Mouse (Mus musculus) lung, postnatal 36 days (tissue): ENCODE measurements at regions not wholly inside any gene's neighbourhood (a gene's known extent, or its start where the extent isn't known, plus 50 kb on each side); places are given as distances from the start of the nearest gene placed in this dataset.

Source experiments
- DNase-seq: peaks from one replicate; pipeline ENCODE4 v3.0.0; 2022; ENCODE audit warnings: mixed read lengths

DNA sequence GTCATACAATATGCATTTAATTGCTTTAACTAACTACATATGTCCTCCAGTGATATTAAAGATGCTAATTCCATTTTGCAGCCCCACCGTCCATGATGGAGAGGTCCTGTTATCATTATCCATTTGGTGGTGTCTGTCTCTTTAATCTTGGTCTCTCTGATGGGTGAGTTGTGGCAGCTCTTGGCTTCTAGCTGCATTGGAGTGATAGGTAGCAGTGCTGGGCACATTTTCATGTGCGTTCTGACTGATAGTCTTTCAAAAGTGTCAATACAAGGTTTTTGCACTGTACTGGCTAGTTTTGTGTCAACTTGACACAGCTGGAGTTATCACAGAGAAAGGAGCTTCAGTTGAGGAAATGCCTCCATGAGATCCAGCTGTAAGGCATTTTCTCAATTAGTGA lies 67.5 kb upstream of the Six2 start:
- no peak for DNase-seq

DNA sequence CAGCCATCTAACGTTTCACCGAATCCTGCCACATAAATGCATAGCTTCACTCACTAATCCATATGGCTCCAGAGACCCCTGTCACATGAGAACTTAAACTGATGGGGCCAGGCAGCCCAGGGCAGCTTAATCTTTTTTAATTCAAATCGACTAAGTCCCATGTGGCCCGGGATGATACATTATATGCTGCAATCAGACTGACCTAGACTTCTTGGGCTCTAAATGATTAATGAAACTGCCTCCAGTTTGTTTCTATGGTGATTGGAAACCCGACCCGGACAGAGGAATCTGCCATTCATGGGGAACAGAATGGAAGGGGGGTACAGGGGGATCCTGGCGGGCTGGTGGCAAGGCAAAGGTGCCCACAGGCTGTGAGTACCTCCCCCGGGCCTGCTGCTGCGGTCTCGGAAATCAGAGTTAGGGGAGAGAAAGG lies 60.6 kb upstream of the Six2 start:
- DNase-seq, result no peak

DNA sequence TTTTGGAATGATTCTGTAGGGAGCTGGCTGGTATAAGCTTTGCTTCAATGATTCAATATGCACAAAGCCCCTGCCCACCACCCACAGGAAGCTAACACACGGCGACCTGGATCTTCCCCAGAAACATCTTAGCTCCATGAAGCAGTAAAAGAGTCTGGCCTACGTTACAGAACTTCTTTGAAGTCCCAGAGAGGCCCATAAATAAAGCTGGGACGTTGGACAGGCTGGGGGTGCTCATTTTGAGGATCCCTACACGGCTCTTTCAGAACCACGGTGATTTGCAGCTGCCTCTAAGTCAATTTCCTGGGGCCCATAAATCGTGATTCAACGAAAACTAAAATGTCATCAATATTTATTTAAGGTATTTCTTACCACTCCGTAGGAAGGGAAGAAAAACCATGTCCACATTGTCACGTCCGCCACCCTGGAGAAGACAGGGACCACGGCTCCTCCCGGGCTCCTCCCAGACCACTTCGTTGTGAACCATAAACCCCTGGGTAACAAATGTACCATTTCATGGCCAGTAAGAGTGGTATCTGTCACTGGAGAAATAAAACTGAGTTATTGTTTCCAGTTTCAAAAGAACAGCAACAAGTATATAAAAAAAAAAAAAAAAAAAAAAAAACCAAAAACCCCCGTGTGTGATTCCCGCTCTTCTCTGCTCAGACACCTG lies 60.0 kb upstream of the Six2 start:
- no peak for DNase-seq
